Mouse (Mus musculus) midbrain, embryonic 10.5 days (tissue): ENCODE measurements around the gene Tgif1. TPM values are rescaled to one million over a fixed set of nuclear protein-coding genes. Genes with fewer than 3 reads are reported as not detected.

Experiments used
- DNase-seq: peaks from one replicate; pipeline ENCODE4 v3.0.0-alpha.2; 2017; ENCODE audit warnings: low spot score
- H3K27ac ChIP-seq: fragments of 300-500 bp; sonication (generic); replicated peaks from 2 replicates; pipeline ENCODE4 v1.5.1; 2016; ENCODE audit warnings: mild to moderate bottlenecking
- H3K27me3 ChIP-seq: fragments of 300-500 bp; sonication (generic); 2 replicates; pipeline ENCODE4 v1.6.1; 2016; ENCODE audit warnings: low read depth, mild to moderate bottlenecking; ENCODE audit not compliant: poor library complexity, severe bottlenecking
- H3K36me3 ChIP-seq: fragments of 300-500 bp; sonication (generic); 2 replicates; pipeline ENCODE4 v1.6.1; 2016; ENCODE audit warnings: mild to moderate bottlenecking, moderate library complexity
- H3K4me1 ChIP-seq: fragments of 300-500 bp; sonication (generic); 2 replicates; pipeline ENCODE4 v1.6.1; 2016
- H3K4me3 ChIP-seq: fragments of 300-500 bp; sonication (generic); 2 replicates; pipeline ENCODE4 v1.5.1; 2016; ENCODE audit warnings: mild to moderate bottlenecking, moderate library complexity
- H3K9me3 ChIP-seq: fragments of 300-500 bp; sonication (generic); replicated peaks from 2 replicates; pipeline ENCODE4 v1.6.1; 2016; ENCODE audit warnings: mild to moderate bottlenecking
- WGBS: fragments of 180-500 bp; shearing (Covaris S2); methylation state at CpG from one replicate; pipeline ENCODE4 v1.1.7; 2016; 5-methylcytosine and 5-hydroxymethylcytosine counted together
- polyA plus RNA-seq: library from polyadenylated mRNA; unstranded; fragments of >200 nt; fragmentation: Nextera tagmentation; extraction: Ambion mirVana; gene quantifications from 2 replicates; pipeline ENCODE4 v1.2.1, GENCODE M21; 2016

Gene Tgif1
- polyA plus RNA-seq, 1 experiment from 2014 or later = 73.6 TPM

DNA sequence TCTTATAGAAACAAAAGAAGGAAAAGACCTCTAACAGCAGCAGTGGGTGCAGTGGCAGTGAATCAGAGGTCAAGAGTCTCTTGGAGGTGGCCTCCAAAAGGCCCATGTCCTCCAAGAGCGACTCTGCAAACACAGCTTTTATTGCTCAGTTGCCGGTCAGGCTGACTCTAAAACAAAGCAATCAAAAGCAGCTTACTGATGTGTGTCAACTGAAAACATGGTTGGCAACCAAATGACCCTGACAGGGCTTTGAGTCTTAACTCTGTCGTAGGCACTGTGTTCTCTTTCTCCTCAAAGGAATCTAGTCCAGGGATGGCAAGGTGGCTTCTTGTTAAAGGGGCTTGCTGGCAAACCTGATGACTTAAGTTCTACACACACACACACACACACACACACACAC is 43.6 kb downstream of the Tgif1 start:
- Histone ChIP-seq H3K4me1 (peaks cover 27% of the 10 kb centered on the region), H3K27ac (no peak overlapping the region), H3K36me3 (no peaks in the 10 kb centered on the region), H3K4me3 (no peak overlapping the region), H3K27me3 (peaks cover 14% of the 10 kb centered on the region), H3K9me3 (no peaks in the 10 kb centered on the region)
- WGBS = 26% methylated on average over 3 of the region's 3 CpGs
- DNase-seq = no peak

- Histone ChIP-seq H3K9me3 (no peaks in the 10 kb centered on the region), H3K27ac (no peak overlapping the region; the same call in 1 of the 2 replicates), H3K27me3 (peaks cover 14% of the 10 kb centered on the region), H3K4me3 (no peak overlapping the region), H3K36me3 (no peaks in the 10 kb centered on the region), H3K4me1 (peaks cover 26% of the 10 kb centered on the region)
- WGBS = 34% methylated on average over 14 of the region's 14 CpGs
- no peak for DNase-seq
These were observed 44.5 kb downstream of the Tgif1 start for GRCm38 (mm10) chr17:70808837-70809236.

- Histone ChIP-seq H3K4me3 (no peak overlapping the region), H3K9me3 (no peaks in the 10 kb centered on the region), H3K36me3 (no peaks in the 10 kb centered on the region), H3K4me1 (peaks cover 26% of the 10 kb centered on the region), H3K27ac (no peak overlapping the region), H3K27me3 (peaks cover 14% of the 10 kb centered on the region)
- DNase-seq = no peak
- 89% methylated on average over 1 of the region's 1 CpGs for WGBS
These were observed 45.5 kb downstream of the Tgif1 start for GRCm38 (mm10) chr17:70807885-70808284.

DNA sequence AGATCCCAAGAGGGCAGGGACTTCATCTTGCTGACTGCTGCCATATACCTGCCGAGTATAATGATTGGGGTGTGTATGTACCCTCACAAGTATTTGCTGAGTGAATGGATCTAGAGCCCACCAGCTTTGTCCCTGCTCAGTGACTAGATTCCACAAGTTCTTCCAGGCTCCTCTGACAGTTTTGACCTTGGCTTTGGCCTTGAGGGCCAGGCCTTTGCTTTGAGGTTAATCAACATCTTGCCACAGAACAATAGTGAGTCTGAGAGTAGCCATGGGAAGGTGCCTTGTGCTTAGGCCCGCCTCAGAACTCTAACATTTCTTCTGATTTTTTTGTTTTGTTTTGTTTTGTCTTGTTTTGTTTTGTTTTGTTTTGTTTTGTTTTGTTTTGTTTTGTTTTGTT is 46.7 kb downstream of the Tgif1 start:
- Histone ChIP-seq H3K9me3 (no peaks in the 10 kb centered on the region), H3K4me1 (peaks cover 21% of the 10 kb centered on the region), H3K4me3 (no peak overlapping the region), H3K36me3 (no peaks in the 10 kb centered on the region), H3K27me3 (peaks cover 14% of the 10 kb centered on the region), H3K27ac (no peak overlapping the region)
- WGBS = 89% methylated on average over 2 of the region's 2 CpGs
- DNase-seq = no peak

DNA sequence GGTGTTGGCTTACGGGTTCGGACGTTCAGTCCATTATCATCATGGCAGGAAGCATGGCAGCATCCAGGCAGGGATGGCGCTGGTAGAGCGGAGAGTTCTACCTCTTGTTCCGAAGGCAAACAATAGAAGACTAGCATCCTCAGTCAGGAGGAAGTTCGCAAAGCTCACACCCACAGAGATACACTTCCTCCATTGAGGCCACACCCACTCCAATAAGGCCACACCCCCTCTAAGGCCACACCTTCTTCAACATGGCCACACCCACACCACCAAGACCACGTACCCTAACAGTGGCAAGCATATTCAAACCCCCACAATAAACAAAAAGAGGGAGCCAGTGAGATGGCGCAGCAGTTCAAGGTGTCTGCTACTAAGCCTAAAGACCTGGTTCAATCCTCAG is 47.5 kb downstream of the Tgif1 start:
- Histone ChIP-seq H3K4me1 (peaks cover 17% of the 10 kb centered on the region), H3K9me3 (no peaks in the 10 kb centered on the region), H3K27me3 (peaks cover 14% of the 10 kb centered on the region), H3K27ac (no peak overlapping the region), H3K36me3 (no peaks in the 10 kb centered on the region), H3K4me3 (no peak overlapping the region)
- 94% methylated on average over 9 of the region's 9 CpGs for WGBS
- no peak for DNase-seq

DNA sequence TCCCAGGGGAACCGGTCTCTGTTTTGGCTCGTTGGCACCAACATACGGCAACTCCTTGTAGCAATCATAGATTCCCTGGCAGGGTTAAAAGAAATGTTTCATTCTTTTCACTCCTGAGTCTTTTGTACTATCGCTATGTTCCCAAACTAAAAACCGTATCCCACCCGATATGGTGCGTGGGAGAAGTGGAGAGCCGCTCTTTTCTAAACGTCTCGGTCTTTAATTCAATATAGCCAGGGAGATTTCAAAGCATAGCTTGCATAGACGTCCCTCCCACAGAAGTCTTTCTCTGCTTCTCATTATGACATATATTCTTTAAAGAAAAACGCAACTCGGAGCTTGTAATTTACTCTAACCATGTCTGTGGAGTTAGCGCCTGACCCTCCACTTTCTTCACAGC is 51.3 kb downstream of the Tgif1 start:
- DNase-seq = no peak
- 89% methylated on average over 14 of the region's 14 CpGs for WGBS
- no peaks in the 10 kb centered on the region for H3K9me3 ChIP-seq
- H3K4me1 ChIP-seq = no peaks in the 10 kb centered on the region
- H3K27ac ChIP-seq = no peak overlapping the region
- no peaks in the 10 kb centered on the region for H3K36me3 ChIP-seq
- no peak overlapping the region for H3K4me3 ChIP-seq
- no peaks in the 10 kb centered on the region for H3K27me3 ChIP-seq

DNA sequence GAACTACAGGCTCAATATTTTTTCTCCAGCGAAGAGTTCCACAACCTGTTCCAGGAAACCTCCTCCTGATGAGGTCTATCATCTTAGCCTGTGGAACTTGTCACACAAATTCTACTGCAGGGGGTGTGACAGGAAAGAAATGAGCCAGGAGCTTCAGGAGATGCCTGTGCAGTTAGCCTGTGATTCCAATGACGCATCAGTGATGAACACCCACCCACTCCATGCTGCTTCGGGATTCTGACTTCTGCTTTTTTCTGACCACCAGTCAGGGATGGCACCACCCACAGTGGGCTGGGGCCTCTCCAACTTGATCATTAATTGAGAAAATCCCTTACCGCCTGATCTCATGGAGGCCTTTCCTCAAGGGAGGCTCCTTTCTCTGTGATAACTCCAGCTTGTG is 54.1 kb downstream of the Tgif1 start:
- Histone ChIP-seq H3K36me3 (no peaks in the 10 kb centered on the region), H3K4me1 (peaks cover 9% of the 10 kb centered on the region), H3K27ac (no peak overlapping the region), H3K9me3 (no peaks in the 10 kb centered on the region), H3K4me3 (no peak overlapping the region), H3K27me3 (peaks cover 5% of the 10 kb centered on the region; the same call in 1 of the 2 replicates)
- WGBS = 78% methylated on average over 4 of the region's 4 CpGs
- DNase-seq = no peak

- H3K27ac ChIP-seq = no peak overlapping the region
- DNase-seq = no peak
These were observed 55.6 kb downstream of the Tgif1 start for GRCm38 (mm10) chr17:70797773-70798045.

DNA sequence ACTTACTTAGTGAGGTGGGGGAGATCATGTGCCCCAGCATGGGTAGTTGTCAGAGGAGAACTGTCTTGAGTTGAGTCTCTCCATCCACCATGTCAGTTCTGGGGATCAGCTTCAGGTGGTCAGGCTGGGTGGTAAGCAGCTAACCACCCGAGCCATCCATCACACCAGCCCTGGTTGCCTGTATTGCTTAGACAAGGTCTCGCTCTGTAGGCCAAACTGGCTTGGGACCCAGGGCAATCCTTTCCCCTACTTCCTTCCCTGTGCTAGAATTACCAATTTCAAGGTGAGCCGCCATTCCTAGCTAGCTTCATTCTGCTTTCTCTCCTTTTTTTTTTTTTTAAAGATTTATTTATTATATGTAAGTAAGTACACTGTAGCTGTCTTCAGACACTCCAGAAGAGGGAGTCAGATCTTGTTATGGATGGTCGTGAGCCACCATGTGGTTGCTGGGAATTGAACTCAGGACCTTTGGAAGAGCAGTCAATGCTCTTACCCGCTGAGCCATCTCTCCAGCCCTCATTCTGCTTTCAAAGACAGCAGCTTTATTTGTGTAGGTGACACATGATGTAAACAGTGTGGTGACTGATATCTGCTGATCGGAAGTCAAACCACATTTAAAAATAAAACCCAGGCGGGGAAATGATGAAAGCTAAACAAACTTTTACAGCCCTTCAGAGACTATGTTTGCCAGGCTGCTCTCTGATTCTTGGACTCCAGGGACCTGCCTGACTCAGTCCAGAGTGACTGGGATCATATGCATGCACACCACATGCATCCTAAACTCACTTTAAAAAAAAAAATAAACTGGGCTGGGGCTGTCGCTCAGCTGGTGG is 56.2 kb downstream of the Tgif1 start:
- WGBS = 83% methylated on average over 8 of the region's 8 CpGs
- Histone ChIP-seq H3K36me3 (no peaks in the 10 kb centered on the region), H3K4me1 (peaks cover 17% of the 10 kb centered on the region), H3K27me3 (peaks cover 5% of the 10 kb centered on the region; the same call in 1 of the 2 replicates), H3K27ac (no peak overlapping the region), H3K4me3 (no peak overlapping the region), H3K9me3 (no peaks in the 10 kb centered on the region)
- DNase-seq = no peak

More at GRCm38 (mm10) chr17:70797773-70798045, 55.6 kb downstream of the Tgif1 start:
- Histone ChIP-seq H3K27me3 (peaks cover 5% of the 10 kb centered on the region; the same call in 1 of the 2 replicates), H3K36me3 (no peaks in the 10 kb centered on the region), H3K4me1 (peaks cover 17% of the 10 kb centered on the region), H3K4me3 (no peak overlapping the region), H3K9me3 (no peaks in the 10 kb centered on the region)
- WGBS = 95% methylated on average over 1 of the region's 1 CpGs

DNA sequence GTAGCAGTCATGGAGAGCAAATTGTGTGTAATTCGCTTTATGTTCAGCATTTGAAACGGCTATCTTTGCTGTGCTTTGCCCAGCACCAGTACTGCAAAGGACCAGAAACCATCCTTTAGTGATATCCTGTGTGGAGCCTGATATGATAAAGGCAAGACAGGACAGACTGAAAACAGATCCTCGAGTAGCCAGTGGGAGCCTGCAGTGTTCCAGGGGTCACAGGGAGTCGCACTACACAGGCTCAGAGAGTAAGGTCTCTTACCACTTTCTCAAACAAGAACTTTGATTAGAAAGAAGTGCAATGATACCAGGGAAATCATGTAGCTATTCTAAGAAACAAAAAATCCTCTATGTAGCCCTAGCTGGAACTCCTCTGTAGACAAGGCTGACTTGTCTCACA is 58.1 kb downstream of the Tgif1 start:
- DNase-seq = no peak
- Histone ChIP-seq H3K27me3 (peaks cover 5% of the 10 kb centered on the region; the same call in 1 of the 2 replicates), H3K4me1 (peaks cover 17% of the 10 kb centered on the region), H3K4me3 (no peak overlapping the region), H3K27ac (peak overlapping the region; percentile 78; the same call in 1 of the 2 replicates), H3K36me3 (no peaks in the 10 kb centered on the region), H3K9me3 (no peaks in the 10 kb centered on the region)
- 84% methylated on average over 4 of the region's 4 CpGs for WGBS

DNA sequence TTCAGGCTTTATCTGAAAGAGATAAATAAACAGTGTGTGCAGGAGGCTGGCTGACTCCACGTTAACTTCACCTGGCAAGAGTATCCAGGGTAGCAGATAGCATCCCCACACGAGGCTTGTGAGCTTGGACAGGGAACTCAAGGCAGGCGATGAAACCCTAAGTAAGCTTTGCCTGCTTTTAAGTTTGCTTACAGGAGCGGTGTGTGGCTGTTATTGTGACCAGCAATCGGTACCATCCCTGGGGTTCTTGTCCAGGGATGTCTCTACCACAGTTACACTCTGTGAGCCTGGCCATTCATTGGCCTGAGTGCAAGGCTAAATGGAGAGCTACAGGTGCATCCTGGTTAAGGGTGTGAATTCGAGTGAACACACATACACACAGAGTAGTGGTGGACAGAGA is 58.6 kb downstream of the Tgif1 start:
- DNase-seq = no peak
- Histone ChIP-seq H3K9me3 (no peaks in the 10 kb centered on the region), H3K36me3 (no peaks in the 10 kb centered on the region), H3K27me3 (peaks cover 5% of the 10 kb centered on the region; the same call in 1 of the 2 replicates), H3K4me1 (peaks cover 17% of the 10 kb centered on the region), H3K27ac (peak overlapping the region; percentile 78), H3K4me3 (no peak overlapping the region)
- WGBS = 53% methylated on average over 6 of the region's 6 CpGs

DNA sequence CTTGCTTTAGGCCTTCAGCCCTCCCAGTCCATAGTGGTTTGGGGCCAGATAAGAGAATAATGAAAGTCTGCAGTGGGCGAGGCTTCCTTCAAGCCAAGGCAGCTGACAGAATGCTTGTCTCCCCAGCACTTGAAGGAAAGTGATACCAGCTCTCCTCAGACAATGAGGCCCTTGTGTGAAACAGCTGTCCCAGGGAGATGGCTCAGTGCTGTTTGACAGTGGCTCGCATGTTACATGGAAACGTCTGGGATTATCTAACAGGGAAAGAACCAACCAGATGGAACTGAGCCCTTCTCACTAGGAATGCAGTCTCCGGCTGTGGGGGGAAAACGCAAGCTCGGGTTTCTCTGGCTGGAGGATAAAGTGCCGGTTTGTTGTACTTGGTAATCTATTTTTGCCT is 59.1 kb downstream of the Tgif1 start:
- peak overlapping the region; percentile 78 for H3K27ac ChIP-seq
- WGBS = 10% methylated on average over 7 of the region's 7 CpGs
- no peaks in the 10 kb centered on the region for H3K36me3 ChIP-seq
- H3K4me1 ChIP-seq = peaks cover 17% of the 10 kb centered on the region
- peak; percentile 60 for DNase-seq
- H3K4me3 ChIP-seq = no peak overlapping the region
- peaks cover 5% of the 10 kb centered on the region; the same call in 1 of the 2 replicates for H3K27me3 ChIP-seq
- no peaks in the 10 kb centered on the region for H3K9me3 ChIP-seq
